Comparison of ENCODE assay signal across 37 mouse cellular contexts in genomic region chr8:84122151-84122550, GRCm38 (mm10). TPM values are rescaled to one million over a fixed set of nuclear protein-coding genes. Genes with fewer than 3 reads are reported as not detected.
"Had no signal": no experiment of that assay in that cellular context is flagged by ENCODE, and none has a peak within 500 bp of the region (broad histone marks: within the 10 kb centered on the region; RNA-seq: fewer than 3 reads in every experiment).

No protein-coding gene starts in this region.

- H3K4me1 ChIP-seq: heart, embryonic 12.5 days; heart, embryonic 13.5 days; heart, embryonic 15.5 days; hindbrain, embryonic 15.5 days had no signal

- H3K4me3 ChIP-seq: heart, embryonic 12.5 days; heart, embryonic 13.5 days; heart, embryonic 15.5 days; hindbrain, embryonic 10.5 days; hindbrain, embryonic 12.5 days; hindbrain, embryonic 13.5 days; hindbrain, embryonic 15.5 days; intestine, embryonic 15.5 days; kidney, embryonic 15.5 days; layer of hippocampus, adult 2 months; left cerebral cortex, adult 2 months had no signal

- DNase-seq: heart, postnatal 10 days; heart, postnatal 14 days; heart, postnatal 36 days; heart, postnatal 4 days; kidney, adult 11 months; kidney, adult 18-20 months; kidney, adult 2 months; kidney, adult 8-10 months; kidney, adult 9 months; kidney, postnatal 10 days; kidney, postnatal 14 days; kidney, postnatal 25 days; kidney, postnatal 36 days; kidney, postnatal 4 days; layer of hippocampus, adult 9-11 months; layer of hippocampus, postnatal 36 days had no signal

- H3K27ac ChIP-seq: heart, embryonic 13.5 days; heart, embryonic 15.5 days; hindbrain, embryonic 10.5 days; hindbrain, embryonic 12.5 days; hindbrain, embryonic 13.5 days; hindbrain, embryonic 14.5 days; hindbrain, embryonic 15.5 days; hindbrain, postnatal 0 days; intestine, embryonic 15.5 days; kidney, embryonic 15.5 days; kidney, postnatal 0 days; layer of hippocampus, adult 2 months; left cerebral cortex, adult 2 months had no signal

RNA-seq across cellular contexts. Expression of gene Podnl1, which starts 3.6 kb away (rescaled TPM):
- total RNA-seq: heart, postnatal 25 days; heart, postnatal 36 days; heart, postnatal 4 days; hindbrain, postnatal 0 days; layer of hippocampus, adult 18-20 months; layer of hippocampus, adult 2 months; layer of hippocampus, adult 8-10 months; layer of hippocampus, postnatal 10 days; layer of hippocampus, postnatal 14 days; layer of hippocampus, postnatal 25 days; layer of hippocampus, postnatal 36 days; left cerebral cortex, adult 18-20 months; left cerebral cortex, adult 2 months had no signal
